Mouse (Mus musculus): ENCODE results near the gene Cyb561.

Cyb561 gene

GRCm38 (mm10) chr11:105951601-105952044, 1.5 kb downstream of the Cyb561 start:
- DNase-seq = peak; percentile 56

GRCm38 (mm10) chr11:105950519-105950918, 2.6 kb downstream of the Cyb561 start:
- DNase-seq = no peak

GRCm38 (mm10) chr11:105948255-105948654, 4.9 kb downstream of the Cyb561 start:
- DNase-seq = no peak

GRCm38 (mm10) chr11:105946694-105947154, 6.4 kb downstream of the Cyb561 start:
- DNase-seq = no peak

- peak; percentile 43 for DNase-seq
Measured at GRCm38 (mm10) chr11:105944770-105945672, 8.1 kb downstream of the Cyb561 start.

- peak; percentile 84 for DNase-seq
Measured at GRCm38 (mm10) chr11:105944126-105944621, 9.0 kb downstream of the Cyb561 start.

GRCm38 (mm10) chr11:105943133-105944102, 9.7 kb downstream of the Cyb561 start:
- DNase-seq = peak; percentile 58

- DNase-seq = no peak
Measured at GRCm38 (mm10) chr11:105941973-105942372, 11.2 kb downstream of the Cyb561 start.

GRCm38 (mm10) chr11:105938771-105939170, 14.4 kb downstream of the Cyb561 start:
- no peak for DNase-seq

- DNase-seq = no peak
Measured at GRCm38 (mm10) chr11:105936974-105937373, 16.2 kb downstream of the Cyb561 start.

- peak; percentile 47 for DNase-seq
Measured at GRCm38 (mm10) chr11:105936200-105936599, 16.9 kb downstream of the Cyb561 start.

- no peak for DNase-seq
Measured at GRCm38 (mm10) chr11:105935496-105935895, 17.6 kb downstream of the Cyb561 start.

- no peak for DNase-seq
Measured at GRCm38 (mm10) chr11:105934816-105935215, 18.3 kb downstream of the Cyb561 start.

GRCm38 (mm10) chr11:105934303-105934711, 18.8 kb downstream of the Cyb561 start:
- DNase-seq = no peak

GRCm38 (mm10) chr11:105933746-105934145, 19.4 kb downstream of the Cyb561 start:
- no peak for DNase-seq

- DNase-seq = no peak
Measured at GRCm38 (mm10) chr11:105931380-105931779, 21.8 kb downstream of the Cyb561 start.

- no peak for DNase-seq
Measured at GRCm38 (mm10) chr11:105928171-105928570, 25.0 kb downstream of the Cyb561 start.

- DNase-seq = peak; percentile 83
Measured at GRCm38 (mm10) chr11:105927065-105928030, 25.8 kb downstream of the Cyb561 start.

- DNase-seq = no peak
Measured at GRCm38 (mm10) chr11:105922769-105923663, 30.1 kb downstream of the Cyb561 start.

- no peak for DNase-seq
Measured at GRCm38 (mm10) chr11:105921275-105921674, 31.9 kb downstream of the Cyb561 start.

GRCm38 (mm10) chr11:105920836-105921235, 32.3 kb downstream of the Cyb561 start:
- DNase-seq = no peak
